Comparison of ENCODE assay signal across 8 mouse cellular contexts in the genomic region with DNA sequence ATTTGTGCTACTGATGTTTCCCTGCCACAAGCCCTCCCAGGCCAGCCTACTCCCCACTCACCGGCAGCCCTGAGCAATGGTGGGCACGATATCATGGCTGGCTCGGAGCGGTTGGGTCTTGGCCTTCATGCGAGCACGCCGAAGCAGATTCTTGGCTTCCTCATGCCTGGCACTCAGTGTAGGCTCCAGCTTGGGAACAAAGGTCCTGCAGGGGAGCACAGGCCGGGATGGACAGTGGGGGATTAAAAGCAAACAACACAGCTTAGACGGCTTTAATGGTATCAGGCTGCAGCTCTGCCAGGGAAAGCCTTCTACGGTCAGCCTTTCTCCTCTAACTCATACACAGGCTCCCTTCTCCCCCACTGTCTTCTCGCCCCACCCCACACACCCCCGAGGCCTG. TPM values are rescaled to one million over a fixed set of nuclear protein-coding genes. Genes with fewer than 3 reads are reported as not detected.
DNase-seq lines count a peak whose midpoint lies in the region; ATAC-seq and TF ChIP-seq lines count a peak whose summit lies in the region.
"Had no signal": no experiment of that assay in that cellular context is flagged by ENCODE, and none has a peak within 500 bp of the region (broad histone marks: within the 10 kb centered on the region; RNA-seq: fewer than 3 reads in every experiment).

No protein-coding gene starts in this region.

- no peaks in the 10 kb centered on the region for H3K9me3 ChIP-seq in lung, embryonic 14.5 days (ENCODE audit: low read depth, low read length)
- no peaks in the 10 kb centered on the region for H3K9me3 ChIP-seq in forebrain, embryonic 16.5 days (ENCODE audit: control insufficient read depth, low read length)
- H3K9me3 ChIP-seq in stomach, embryonic 15.5 days: no peaks in the 10 kb centered on the region

- H3K27me3 ChIP-seq in lung, embryonic 14.5 days (ENCODE audit: insufficient read depth, low read length): no peaks in the 10 kb centered on the region
- H3K27me3 ChIP-seq in forebrain, embryonic 16.5 days (replicated peaks; ENCODE audit: control insufficient read depth, insufficient read depth, low read length): no peaks in the 10 kb centered on the region
- H3K27me3 ChIP-seq in stomach, embryonic 15.5 days (replicated peaks): no peaks in the 10 kb centered on the region

- H3K4me2 ChIP-seq in lung, embryonic 14.5 days: no peak overlapping the region
- H3K4me2 ChIP-seq in forebrain, embryonic 16.5 days (ENCODE audit: low read length): no peak overlapping the region
- no peak overlapping the region for H3K4me2 ChIP-seq in stomach, embryonic 15.5 days

- no peak overlapping the region for H3K4me3 ChIP-seq in lung, embryonic 14.5 days (ENCODE audit: low read depth, low read length)
- H3K4me3 ChIP-seq in forebrain, embryonic 16.5 days (replicated peaks; ENCODE audit: low read length): no peak overlapping the region
- H3K4me3 ChIP-seq in stomach, embryonic 15.5 days (replicated peaks): no peak overlapping the region

- peaks cover 23% of the 10 kb centered on the region for H3K4me1 ChIP-seq in lung, embryonic 14.5 days (ENCODE audit: insufficient read depth)
- peaks cover 60% of the 10 kb centered on the region for H3K4me1 ChIP-seq in forebrain, embryonic 16.5 days (replicated peaks; ENCODE audit: control insufficient read depth, insufficient read depth, low read length)
- peaks cover 58% of the 10 kb centered on the region for H3K4me1 ChIP-seq in stomach, embryonic 15.5 days

- no peak for DNase-seq in lung, embryonic 14.5 days
- no peak for DNase-seq in lung, postnatal 14 days
- peak; percentile 55 to 75 for DNase-seq in kidney, postnatal 25 days
- DNase-seq in adrenal gland, postnatal 10 days: no peak
- DNase-seq in right cerebral cortex, postnatal 36 days (ENCODE audit: low spot score in 2 of 2): no peak

- peak overlapping the region; percentile 86 for H3K27ac ChIP-seq in lung, embryonic 14.5 days (ENCODE audit: low read depth)
- H3K27ac ChIP-seq in forebrain, embryonic 16.5 days (ENCODE audit: low read length): peak overlapping the region; percentile 8
- H3K27ac ChIP-seq in stomach, embryonic 15.5 days: peak overlapping the region; percentile 16; the same call in 1 of the 2 replicates
- H3K27ac ChIP-seq: liver, embryonic 14.5 days had no signal

- H3K36me3 ChIP-seq in lung, embryonic 14.5 days (ENCODE audit: insufficient read depth): no peaks in the 10 kb centered on the region; the same call in 1 of the 2 replicates
- H3K36me3 ChIP-seq in forebrain, embryonic 16.5 days (ENCODE audit: control insufficient read depth, insufficient read depth): no peaks in the 10 kb centered on the region
- no peaks in the 10 kb centered on the region for H3K36me3 ChIP-seq in stomach, embryonic 15.5 days

- TF ChIP-seq CTCF in lung, embryonic 14.5 days (IDR thresholded peaks at IDR 0.05; ENCODE audit: low read depth): no peak

- 60% methylated on average over 12 of the region's 12 CpGs for WGBS in lung, embryonic 14.5 days
- 36% methylated on average over 12 of the region's 12 CpGs for WGBS in forebrain, embryonic 16.5 days
- WGBS in stomach, embryonic 15.5 days: 57% methylated on average over 12 of the region's 12 CpGs

- H3K9ac ChIP-seq in lung, embryonic 14.5 days: no peak overlapping the region
- H3K9ac ChIP-seq in forebrain, embryonic 16.5 days (replicated peaks; ENCODE audit: low read depth, low read length): no peak overlapping the region
- H3K9ac ChIP-seq in stomach, embryonic 15.5 days: no peak overlapping the region
- H3K9ac ChIP-seq: liver, embryonic 14.5 days had no signal

- no peak for ATAC-seq in lung, embryonic 14.5 days (ENCODE audit: insufficient read depth)
- no peak for ATAC-seq in forebrain, embryonic 16.5 days
- no peak for ATAC-seq in stomach, embryonic 15.5 days (ENCODE audit: insufficient read depth, low FRiP score, low read depth)

RNA-seq across cellular contexts. Expression of a gene that starts 11.9 kb away (rescaled TPM):
- polyA plus RNA-seq in lung, embryonic 14.5 days (2014; fragmentation: Nextera tagmentation; extraction: Ambion mirVana): 3.4 and 3.9 TPM in 2 replicates
- 2.8 and 3.3 TPM in 2 replicates for polyA plus RNA-seq in forebrain, embryonic 16.5 days (2015; fragmentation: Nextera tagmentation; extraction: Ambion mirVana)
- 2.8 and 4.7 TPM in 2 replicates for polyA plus RNA-seq in stomach, embryonic 15.5 days (2015; fragmentation: Nextera tagmentation; extraction: Ambion mirVana)
- total RNA-seq in adrenal gland, postnatal 10 days (2021): 10 to 100 TPM; 22.3 to 26.2 TPM

Comparison
In these comparisons a context has a peak if more than half of its experiments do, and no peak if none do; other contexts are left out.
1. DNase-seq: peak in kidney, postnatal 25 days (2 of 2); none in lung, embryonic 14.5 days (single experiment), lung, postnatal 14 days (single experiment), adrenal gland, postnatal 10 days (single experiment) and right cerebral cortex, postnatal 36 days (0 of 2).
2. H3K27ac ChIP-seq: peak in every context shown above with its lines; median percentile 86 in lung, embryonic 14.5 days; 16 in stomach, embryonic 15.5 days; 8 in forebrain, embryonic 16.5 days.